Mouse (Mus musculus): ENCODE results near the gene Fxyd3. TPM values are rescaled to one million over a fixed set of nuclear protein-coding genes. Genes with fewer than 3 reads are reported as not detected.

The Fxyd3 gene
- polyA plus RNA-seq, 1 experiment: 0.01 TPM

- Histone ChIP-seq H3K36me3 (ENCODE audit: control insufficient read depth, insufficient read depth) (no peaks in the 10 kb centered on the region), H3K27me3 (ENCODE audit: control insufficient read depth, insufficient read depth, insufficient read length) (peaks cover 13% of the 10 kb centered on the region), H3ac (ENCODE audit: control insufficient read depth, insufficient read length) (no peak overlapping the region), H3K4me2 (ENCODE audit: low read depth) (no peak overlapping the region), H3K79me2 (ENCODE audit: control insufficient read depth, insufficient read depth) (no peaks in the 10 kb centered on the region), H3K4me3 (no peak overlapping the region)
- TF ChIP-seq E2F4 (IDR thresholded peaks at IDR 0.05; ENCODE audit: insufficient read depth) (no peak), SRF (IDR thresholded peaks at IDR 0.05; ENCODE audit: control insufficient read depth, insufficient read length, low read depth) (no peak), POLR2A (IDR thresholded peaks at IDR 0.05; ENCODE audit: insufficient read length, low read depth) (no peak), MAX (IDR thresholded peaks at IDR 0.05; ENCODE audit: low read depth) (no peak), REST (IDR thresholded peaks at IDR 0.05; ENCODE audit: insufficient read depth, insufficient read length) (no peak), POLR2AphosphoS2 (IDR thresholded peaks at IDR 0.05; ENCODE audit: insufficient read length, low read depth) (no peak), CEBPB (IDR thresholded peaks at IDR 0.05; ENCODE audit: insufficient read depth, poor library complexity, severe bottlenecking) (no peak), TCF3 (IDR thresholded peaks at IDR 0.05; ENCODE audit: insufficient read length, low read depth) (no peak), USF1 (IDR thresholded peaks at IDR 0.05; ENCODE audit: low read depth) (no peak), MYOG (IDR thresholded peaks at IDR 0.05; ENCODE audit: control insufficient read depth in 1 of 3, insufficient read depth in 1 of 3, insufficient read length in 2 of 3, low read depth in 2 of 3) (no peak), MYOD1 (IDR thresholded peaks at IDR 0.05; ENCODE audit: control insufficient read depth in 1 of 3, insufficient read length in 2 of 3, low read depth in 2 of 3) (no peak), TCF12 (IDR thresholded peaks at IDR 0.05; ENCODE audit: insufficient read depth, poor library complexity, severe bottlenecking) (no peak)
These were observed 1.8 kb downstream of the Fxyd3 start for GRCm38 (mm10) chr7:31074713-31075069.

- TF ChIP-seq REST (IDR thresholded peaks at IDR 0.05; ENCODE audit: insufficient read depth, insufficient read length): no peak
- no peak for TF ChIP-seq POLR2AphosphoS2 (IDR thresholded peaks at IDR 0.05; ENCODE audit: insufficient read length, low read depth)
- TF ChIP-seq MYOG (IDR thresholded peaks at IDR 0.05; ENCODE audit: control insufficient read depth in 1 of 3, insufficient read depth in 1 of 3, insufficient read length in 2 of 3, low read depth in 2 of 3): no peak
- no peak for TF ChIP-seq TCF3 (IDR thresholded peaks at IDR 0.05; ENCODE audit: insufficient read length, low read depth)
- TF ChIP-seq USF1 (IDR thresholded peaks at IDR 0.05; ENCODE audit: low read depth): no peak
- no peak for TF ChIP-seq SRF (IDR thresholded peaks at IDR 0.05; ENCODE audit: control insufficient read depth, insufficient read length, low read depth)
- no peak for TF ChIP-seq E2F4 (IDR thresholded peaks at IDR 0.05; ENCODE audit: insufficient read depth)
- TF ChIP-seq POLR2A (IDR thresholded peaks at IDR 0.05; ENCODE audit: insufficient read length, low read depth): no peak
- no peak for TF ChIP-seq MAX (IDR thresholded peaks at IDR 0.05; ENCODE audit: low read depth)
- TF ChIP-seq TCF12 (IDR thresholded peaks at IDR 0.05; ENCODE audit: insufficient read depth, poor library complexity, severe bottlenecking): no peak
- no peak for TF ChIP-seq CEBPB (IDR thresholded peaks at IDR 0.05; ENCODE audit: insufficient read depth, poor library complexity, severe bottlenecking)
- no peak for TF ChIP-seq MYOD1 (IDR thresholded peaks at IDR 0.05; ENCODE audit: control insufficient read depth in 1 of 3, insufficient read length in 2 of 3, low read depth in 2 of 3)
- H3K79me2 ChIP-seq (ENCODE audit: control insufficient read depth, insufficient read depth): no peaks in the 10 kb centered on the region
- no peak overlapping the region for H3K4me3 ChIP-seq
- H3K36me3 ChIP-seq (ENCODE audit: control insufficient read depth, insufficient read depth): no peaks in the 10 kb centered on the region
- H3K27me3 ChIP-seq (ENCODE audit: control insufficient read depth, insufficient read depth, insufficient read length): peaks cover 13% of the 10 kb centered on the region
- H3K4me2 ChIP-seq (ENCODE audit: low read depth): no peak overlapping the region
- no peak overlapping the region for H3ac ChIP-seq (ENCODE audit: control insufficient read depth, insufficient read length)
These were observed 2.3 kb downstream of the Fxyd3 start for GRCm38 (mm10) chr7:31074061-31074712.

- Histone ChIP-seq H3ac (ENCODE audit: control insufficient read depth, insufficient read length) (no peak overlapping the region), H3K4me3 (no peak overlapping the region), H3K4me2 (ENCODE audit: low read depth) (no peak overlapping the region), H3K36me3 (ENCODE audit: control insufficient read depth, insufficient read depth) (no peaks in the 10 kb centered on the region), H3K79me2 (ENCODE audit: control insufficient read depth, insufficient read depth) (no peaks in the 10 kb centered on the region), H3K27me3 (ENCODE audit: control insufficient read depth, insufficient read depth, insufficient read length) (peaks cover 13% of the 10 kb centered on the region)
- TF ChIP-seq USF1 (IDR thresholded peaks at IDR 0.05; ENCODE audit: low read depth) (no peak), TCF3 (IDR thresholded peaks at IDR 0.05; ENCODE audit: insufficient read length, low read depth) (no peak), POLR2A (IDR thresholded peaks at IDR 0.05; ENCODE audit: insufficient read length, low read depth) (no peak), POLR2AphosphoS2 (IDR thresholded peaks at IDR 0.05; ENCODE audit: insufficient read length, low read depth) (no peak), E2F4 (IDR thresholded peaks at IDR 0.05; ENCODE audit: insufficient read depth) (no peak), TCF12 (IDR thresholded peaks at IDR 0.05; ENCODE audit: insufficient read depth, poor library complexity, severe bottlenecking) (no peak), MAX (IDR thresholded peaks at IDR 0.05; ENCODE audit: low read depth) (no peak), REST (IDR thresholded peaks at IDR 0.05; ENCODE audit: insufficient read depth, insufficient read length) (no peak), SRF (IDR thresholded peaks at IDR 0.05; ENCODE audit: control insufficient read depth, insufficient read length, low read depth) (no peak)
These were observed 3.0 kb downstream of the Fxyd3 start for GRCm38 (mm10) chr7:31073546-31073945.

- Histone ChIP-seq H3ac (ENCODE audit: control insufficient read depth, insufficient read length) (no peak overlapping the region), H3K4me3 (no peak overlapping the region), H3K27me3 (ENCODE audit: control insufficient read depth, insufficient read depth, insufficient read length) (peaks cover 15% of the 10 kb centered on the region), H3K4me2 (ENCODE audit: low read depth) (no peak overlapping the region), H3K79me2 (ENCODE audit: control insufficient read depth, insufficient read depth) (no peaks in the 10 kb centered on the region), H3K36me3 (ENCODE audit: control insufficient read depth, insufficient read depth) (no peaks in the 10 kb centered on the region)
- no peak for TF ChIP-seq MYOG (IDR thresholded peaks at IDR 0.05; ENCODE audit: control insufficient read depth in 1 of 3, insufficient read depth in 1 of 3, insufficient read length in 2 of 3, low read depth in 2 of 3)
- no peak for TF ChIP-seq E2F4 (IDR thresholded peaks at IDR 0.05; ENCODE audit: insufficient read depth)
- TF ChIP-seq REST (IDR thresholded peaks at IDR 0.05; ENCODE audit: insufficient read depth, insufficient read length): no peak
- TF ChIP-seq POLR2AphosphoS2 (IDR thresholded peaks at IDR 0.05; ENCODE audit: insufficient read length, low read depth): no peak
These were observed 4.2 kb downstream of the Fxyd3 start for GRCm38 (mm10) chr7:31072326-31072725.

- TF ChIP-seq E2F4 (IDR thresholded peaks at IDR 0.05; ENCODE audit: insufficient read depth): no peak
- no peak for TF ChIP-seq POLR2AphosphoS2 (IDR thresholded peaks at IDR 0.05; ENCODE audit: insufficient read length, low read depth)
- Histone ChIP-seq H3K79me2 (ENCODE audit: control insufficient read depth, insufficient read depth) (no peaks in the 10 kb centered on the region), H3K27me3 (ENCODE audit: control insufficient read depth, insufficient read depth, insufficient read length) (peaks cover 11% of the 10 kb centered on the region), H3K36me3 (ENCODE audit: control insufficient read depth, insufficient read depth) (no peaks in the 10 kb centered on the region), H3K4me3 (no peak overlapping the region), H3K4me2 (ENCODE audit: low read depth) (no peak overlapping the region), H3ac (ENCODE audit: control insufficient read depth, insufficient read length) (no peak overlapping the region)
These were observed 6.2 kb downstream of the Fxyd3 start for GRCm38 (mm10) chr7:31070324-31070723.
